Mouse (Mus musculus): Measurements from ENCODE around the gene Pcsk2. TPM values are rescaled to one million over a fixed set of nuclear protein-coding genes. Genes with fewer than 3 reads are reported as not detected.

Pcsk2 gene
- polyA plus RNA-seq, 1 experiment from 2014 or later: 7.6 TPM

DNA sequence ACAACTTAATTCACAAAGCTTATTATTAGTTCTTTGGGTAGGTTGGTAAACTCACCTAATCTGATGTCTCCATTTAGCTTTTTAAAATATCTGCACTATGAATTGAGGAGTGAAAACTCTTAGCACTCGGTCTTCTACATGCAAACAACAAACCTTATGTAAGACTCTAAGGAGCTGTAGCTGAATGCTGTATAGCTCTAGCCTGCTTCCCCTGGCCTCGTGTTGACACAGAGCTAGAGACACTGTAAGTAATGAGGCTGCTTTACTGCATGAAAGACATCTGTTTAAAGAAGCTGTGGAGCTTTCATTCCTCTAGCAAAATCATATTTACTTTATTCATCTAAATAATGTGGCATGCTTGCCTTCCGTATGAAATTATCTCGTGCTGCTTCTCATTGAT is 14.4 kb downstream of the Pcsk2 start:
- no peak for ATAC-seq (ENCODE audit: low FRiP score)

DNA sequence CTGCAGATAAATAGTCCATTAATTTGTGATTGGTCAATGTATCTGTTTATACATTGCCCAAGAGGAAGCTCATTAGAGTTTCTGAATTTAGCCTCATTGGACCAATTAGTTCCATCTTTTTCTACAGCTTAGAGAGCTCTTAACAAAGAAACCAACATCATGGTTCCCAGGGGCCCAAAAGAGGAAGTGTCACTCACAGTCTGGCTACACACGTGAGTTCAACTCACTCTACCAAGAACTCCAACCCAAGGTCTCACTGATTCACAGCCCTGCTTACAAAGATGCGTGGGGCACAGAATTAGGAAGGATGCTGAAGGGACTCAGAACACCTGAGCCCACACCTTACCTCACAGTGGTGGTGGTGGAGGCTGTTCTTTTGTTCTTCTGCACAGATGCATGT is 19.1 kb downstream of the Pcsk2 start:
- Histone ChIP-seq H3K4me1 (ENCODE audit: control insufficient read depth, insufficient read depth, low read length) (no peaks in the 10 kb centered on the region), H3K9me3 (ENCODE audit: control insufficient read depth, low read length) (no peaks in the 10 kb centered on the region), H3K4me2 (no peak overlapping the region), H3K27me3 (ENCODE audit: control insufficient read depth, insufficient read depth, low read length) (no peaks in the 10 kb centered on the region), H3K27ac (ENCODE audit: low read depth, low read length) (no peak overlapping the region), H3K36me3 (ENCODE audit: control insufficient read depth, insufficient read depth, low read length) (no peaks in the 10 kb centered on the region), H3K4me3 (ENCODE audit: low read depth, low read length) (no peak overlapping the region), H3K9ac (ENCODE audit: low read length) (no peak overlapping the region)
- ATAC-seq (ENCODE audit: low FRiP score): no peak
- DNase-seq (ENCODE audit: low spot score, missing footprints): no peak
- 71% methylated on average over 2 of the region's 2 CpGs for WGBS

More for the DNA sequence above, 14.4 kb downstream of the Pcsk2 start:
- Histone ChIP-seq H3K9ac (ENCODE audit: low read length) (no peak overlapping the region), H3K9me3 (ENCODE audit: control insufficient read depth, low read length) (no peaks in the 10 kb centered on the region), H3K4me3 (ENCODE audit: low read depth, low read length) (no peak overlapping the region), H3K27me3 (ENCODE audit: control insufficient read depth, insufficient read depth, low read length) (no peaks in the 10 kb centered on the region), H3K4me1 (ENCODE audit: control insufficient read depth, insufficient read depth, low read length) (no peaks in the 10 kb centered on the region), H3K27ac (ENCODE audit: low read depth, low read length) (no peak overlapping the region), H3K4me2 (no peak overlapping the region), H3K36me3 (ENCODE audit: control insufficient read depth, insufficient read depth, low read length) (no peaks in the 10 kb centered on the region)
- 82% methylated on average over 4 of the region's 4 CpGs for WGBS
- DNase-seq (ENCODE audit: low spot score, missing footprints): no peak

DNA sequence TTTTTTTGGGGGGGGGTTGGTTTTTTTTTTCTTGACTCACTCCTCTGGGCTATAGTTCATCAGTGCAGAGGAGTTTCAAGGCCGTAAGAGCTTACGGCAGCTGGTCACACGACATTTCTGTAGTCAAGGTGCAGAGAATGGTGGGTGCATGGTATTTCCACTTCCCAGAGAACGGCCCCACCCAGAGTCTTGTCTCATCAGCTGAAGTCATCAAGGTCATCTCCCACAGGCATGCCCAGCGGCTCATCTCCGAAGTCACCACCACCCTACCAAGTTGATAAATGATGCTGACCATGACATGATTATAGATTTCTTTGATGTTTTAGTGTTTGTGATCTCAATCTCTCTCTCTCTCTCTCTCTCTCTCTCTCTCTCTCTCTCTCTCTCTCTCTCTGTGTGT is 20.0 kb downstream of the Pcsk2 start:
- Histone ChIP-seq H3K4me2 (no peak overlapping the region), H3K4me1 (ENCODE audit: control insufficient read depth, insufficient read depth, low read length) (no peaks in the 10 kb centered on the region), H3K27me3 (ENCODE audit: control insufficient read depth, insufficient read depth, low read length) (no peaks in the 10 kb centered on the region), H3K27ac (ENCODE audit: low read depth, low read length) (no peak overlapping the region), H3K9me3 (ENCODE audit: control insufficient read depth, low read length) (no peaks in the 10 kb centered on the region), H3K4me3 (ENCODE audit: low read depth, low read length) (no peak overlapping the region), H3K36me3 (ENCODE audit: control insufficient read depth, insufficient read depth, low read length) (no peaks in the 10 kb centered on the region), H3K9ac (ENCODE audit: low read length) (no peak overlapping the region)
- WGBS: 93% methylated on average over 6 of the region's 6 CpGs
- ATAC-seq (ENCODE audit: low FRiP score) (no peak), DNase-seq (ENCODE audit: low spot score, missing footprints) (no peak)

DNA sequence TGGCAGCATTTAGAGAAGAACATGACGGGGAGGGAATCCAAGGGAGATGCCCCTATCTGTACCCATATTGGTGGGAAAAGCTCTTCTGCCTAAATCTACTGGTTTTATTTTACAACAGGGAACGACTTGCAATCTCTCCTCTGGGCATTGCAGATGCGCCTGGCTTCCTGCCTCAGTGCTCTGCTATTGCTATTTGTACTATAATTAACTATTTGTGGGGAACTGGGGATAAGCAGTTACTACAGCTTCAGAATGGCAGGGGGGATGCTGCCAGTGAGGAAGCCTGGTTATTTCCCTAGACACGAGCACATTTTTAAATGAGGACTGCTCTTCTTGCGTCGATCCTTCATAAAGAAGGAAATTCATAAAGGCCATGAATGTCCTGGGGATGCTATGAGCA is 39.4 kb downstream of the Pcsk2 start:
- Histone ChIP-seq H3K4me1 (ENCODE audit: control insufficient read depth, insufficient read depth, low read length) (no peaks in the 10 kb centered on the region), H3K27ac (ENCODE audit: low read depth, low read length) (no peak overlapping the region), H3K4me2 (no peak overlapping the region), H3K27me3 (ENCODE audit: control insufficient read depth, insufficient read depth, low read length) (no peaks in the 10 kb centered on the region), H3K9me3 (ENCODE audit: control insufficient read depth, low read length) (no peaks in the 10 kb centered on the region), H3K4me3 (ENCODE audit: low read depth, low read length) (no peak overlapping the region), H3K9ac (ENCODE audit: low read length) (no peak overlapping the region), H3K36me3 (ENCODE audit: control insufficient read depth, insufficient read depth, low read length) (no peaks in the 10 kb centered on the region)
- DNase-seq (ENCODE audit: low spot score, missing footprints): no peak
- WGBS: 86% methylated on average over 6 of the region's 6 CpGs
- no peak for ATAC-seq (ENCODE audit: low FRiP score)

GRCm38 (mm10) chr2:143590398-143590797 is 44.4 kb downstream of the Pcsk2 start:
- DNase-seq (ENCODE audit: low spot score, missing footprints) (no peak), ATAC-seq (ENCODE audit: low FRiP score) (no peak)
- WGBS: 92% methylated on average over 2 of the region's 2 CpGs
- Histone ChIP-seq H3K4me1 (ENCODE audit: control insufficient read depth, insufficient read depth, low read length) (no peaks in the 10 kb centered on the region), H3K9ac (ENCODE audit: low read length) (no peak overlapping the region), H3K27ac (ENCODE audit: low read depth, low read length) (no peak overlapping the region), H3K27me3 (ENCODE audit: control insufficient read depth, insufficient read depth, low read length) (no peaks in the 10 kb centered on the region), H3K36me3 (ENCODE audit: control insufficient read depth, insufficient read depth, low read length) (no peaks in the 10 kb centered on the region), H3K4me3 (ENCODE audit: low read depth, low read length) (no peak overlapping the region), H3K9me3 (ENCODE audit: control insufficient read depth, low read length) (no peaks in the 10 kb centered on the region), H3K4me2 (no peak overlapping the region)

DNA sequence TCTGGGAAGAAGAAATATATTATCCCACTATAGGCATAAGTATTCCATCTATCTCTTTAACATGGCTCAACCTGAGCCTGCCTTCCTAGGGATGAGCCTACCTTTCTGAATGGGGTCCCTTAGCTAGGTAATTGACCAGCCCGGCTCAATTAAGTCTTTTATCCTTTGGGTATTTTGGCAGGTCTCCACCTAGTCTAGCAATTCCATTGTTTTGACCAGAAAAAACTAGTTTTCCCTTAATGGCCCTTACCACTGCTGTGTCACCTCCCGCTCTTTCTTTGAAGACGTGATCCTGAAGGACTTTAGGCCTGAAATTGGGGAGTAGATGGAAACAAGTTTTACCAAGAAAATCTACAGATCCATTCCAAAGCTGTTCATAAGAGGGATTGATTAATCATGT is 57.1 kb downstream of the Pcsk2 start:
- ATAC-seq (ENCODE audit: low FRiP score): no peak
- H3K9ac ChIP-seq (ENCODE audit: low read length): no peak overlapping the region

GRCm38 (mm10) chr2:143603871-143604512 is 58.0 kb downstream of the Pcsk2 start:
- H3K27me3 ChIP-seq (ENCODE audit: control insufficient read depth, insufficient read depth, low read length): no peaks in the 10 kb centered on the region
- no peak overlapping the region for H3K27ac ChIP-seq (ENCODE audit: low read depth, low read length)
- ATAC-seq (ENCODE audit: low FRiP score) (no peak), DNase-seq (ENCODE audit: low spot score, missing footprints) (no peak)
- no peaks in the 10 kb centered on the region for H3K4me1 ChIP-seq (ENCODE audit: control insufficient read depth, insufficient read depth, low read length)
- H3K36me3 ChIP-seq (ENCODE audit: control insufficient read depth, insufficient read depth, low read length): no peaks in the 10 kb centered on the region
- no peak overlapping the region for H3K9ac ChIP-seq (ENCODE audit: low read length)
- no peaks in the 10 kb centered on the region for H3K9me3 ChIP-seq (ENCODE audit: control insufficient read depth, low read length)
- 43% methylated on average over 2 of the region's 2 CpGs for WGBS
- no peak overlapping the region for H3K4me3 ChIP-seq (ENCODE audit: low read depth, low read length)
- H3K4me2 ChIP-seq: no peak overlapping the region

More for the DNA sequence above, 57.1 kb downstream of the Pcsk2 start:
- 64% methylated on average over 3 of the region's 3 CpGs for WGBS
- Histone ChIP-seq H3K4me3 (ENCODE audit: low read depth, low read length) (no peak overlapping the region), H3K27me3 (ENCODE audit: control insufficient read depth, insufficient read depth, low read length) (no peaks in the 10 kb centered on the region), H3K9me3 (ENCODE audit: control insufficient read depth, low read length) (no peaks in the 10 kb centered on the region), H3K4me1 (ENCODE audit: control insufficient read depth, insufficient read depth, low read length) (no peaks in the 10 kb centered on the region), H3K4me2 (no peak overlapping the region), H3K27ac (ENCODE audit: low read depth, low read length) (no peak overlapping the region), H3K36me3 (ENCODE audit: control insufficient read depth, insufficient read depth, low read length) (no peaks in the 10 kb centered on the region)
- no peak for DNase-seq (ENCODE audit: low spot score, missing footprints)

DNA sequence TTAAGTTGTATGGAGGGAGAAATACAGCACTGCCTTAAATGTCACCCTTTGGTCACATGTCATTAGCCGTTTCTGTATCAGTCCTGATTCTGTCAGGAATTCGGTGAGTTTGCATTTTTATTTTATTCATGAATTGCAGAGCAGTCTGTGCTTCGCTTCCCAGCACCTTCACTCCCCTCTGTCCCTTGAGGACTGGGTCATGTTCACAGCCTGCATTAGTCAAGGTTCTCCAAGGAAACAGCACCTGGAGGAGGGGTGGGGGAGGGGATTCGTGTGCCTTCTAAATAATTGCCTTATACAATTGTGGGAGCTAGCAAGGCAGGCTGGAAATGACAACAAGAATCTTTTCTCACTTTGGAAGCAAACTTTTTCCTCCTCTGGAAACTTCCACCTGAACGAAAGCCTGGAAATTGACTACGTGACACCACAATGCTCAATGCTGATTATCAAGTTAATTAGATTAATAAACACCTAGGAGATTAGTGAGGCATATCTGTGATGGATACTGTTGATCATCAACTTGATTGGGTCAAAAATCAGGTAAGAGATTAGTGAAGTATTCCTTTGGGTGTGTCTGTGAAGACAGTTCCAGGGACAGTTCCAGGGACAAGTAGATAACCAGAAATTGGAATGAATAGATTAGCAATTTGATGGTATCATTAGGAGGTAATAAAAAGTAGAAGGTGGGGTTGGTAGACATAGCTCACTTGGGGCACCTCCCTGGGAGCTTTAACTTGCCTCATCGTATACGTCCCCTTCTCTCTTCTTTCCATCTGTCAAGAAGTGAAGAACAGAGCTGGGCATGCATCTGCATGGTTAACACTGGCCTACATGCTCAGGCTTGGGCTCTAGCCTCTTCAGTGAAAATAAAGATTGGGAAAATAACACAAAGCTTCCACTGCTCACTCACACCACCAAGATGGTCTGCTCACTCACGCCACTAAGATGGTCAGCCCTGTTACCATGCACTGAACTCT is 64.7 kb downstream of the Pcsk2 start:
- WGBS: 78% methylated on average over 9 of the region's 9 CpGs
- H3K9me3 ChIP-seq (ENCODE audit: control insufficient read depth, low read length): no peaks in the 10 kb centered on the region
- no peak overlapping the region for H3K4me3 ChIP-seq (ENCODE audit: low read depth, low read length)
- H3K4me1 ChIP-seq (ENCODE audit: control insufficient read depth, insufficient read depth, low read length): no peaks in the 10 kb centered on the region
- H3K9ac ChIP-seq (ENCODE audit: low read length): no peak overlapping the region
- H3K27me3 ChIP-seq (ENCODE audit: control insufficient read depth, insufficient read depth, low read length): no peaks in the 10 kb centered on the region
- ATAC-seq (ENCODE audit: low FRiP score) (no peak), DNase-seq (ENCODE audit: low spot score, missing footprints) (peak; percentile 51)
- H3K4me2 ChIP-seq: no peak overlapping the region
- H3K27ac ChIP-seq (ENCODE audit: low read depth, low read length): no peak overlapping the region
- H3K36me3 ChIP-seq (ENCODE audit: control insufficient read depth, insufficient read depth, low read length): no peaks in the 10 kb centered on the region

- H3K9ac ChIP-seq (ENCODE audit: low read length): no peak overlapping the region
- no peaks in the 10 kb centered on the region for H3K9me3 ChIP-seq (ENCODE audit: control insufficient read depth, low read length)
- H3K4me3 ChIP-seq (ENCODE audit: low read depth, low read length): no peak overlapping the region
- peak; percentile 54 for DNase-seq (ENCODE audit: low spot score, missing footprints)
- H3K4me2 ChIP-seq: no peak overlapping the region
- H3K27me3 ChIP-seq (ENCODE audit: control insufficient read depth, insufficient read depth, low read length): no peaks in the 10 kb centered on the region
- ATAC-seq (ENCODE audit: low FRiP score): no peak
- WGBS: 78% methylated on average over 3 of the region's 3 CpGs
- no peak overlapping the region for H3K27ac ChIP-seq (ENCODE audit: low read depth, low read length)
- no peaks in the 10 kb centered on the region for H3K4me1 ChIP-seq (ENCODE audit: control insufficient read depth, insufficient read depth, low read length)
- H3K36me3 ChIP-seq (ENCODE audit: control insufficient read depth, insufficient read depth, low read length): no peaks in the 10 kb centered on the region
Observed at GRCm38 (mm10) chr2:143613466-143613865, 67.5 kb downstream of the Pcsk2 start.

Data from midbrain, embryonic 11.5 days (tissue).